Mouse (Mus musculus): ENCODE results near the gene Gbp3. TPM values are rescaled to one million over a fixed set of nuclear protein-coding genes. Genes with fewer than 3 reads are reported as not detected.
"Not testable (repeated sequence)": the region's sequence is repeated elsewhere in the genome, so short reads cannot be mapped to it uniquely, and the experiment has no call there.

Gene Gbp3
- polyA plus RNA-seq, 1 experiment from 2014 or later = 1.4 TPM

DNA sequence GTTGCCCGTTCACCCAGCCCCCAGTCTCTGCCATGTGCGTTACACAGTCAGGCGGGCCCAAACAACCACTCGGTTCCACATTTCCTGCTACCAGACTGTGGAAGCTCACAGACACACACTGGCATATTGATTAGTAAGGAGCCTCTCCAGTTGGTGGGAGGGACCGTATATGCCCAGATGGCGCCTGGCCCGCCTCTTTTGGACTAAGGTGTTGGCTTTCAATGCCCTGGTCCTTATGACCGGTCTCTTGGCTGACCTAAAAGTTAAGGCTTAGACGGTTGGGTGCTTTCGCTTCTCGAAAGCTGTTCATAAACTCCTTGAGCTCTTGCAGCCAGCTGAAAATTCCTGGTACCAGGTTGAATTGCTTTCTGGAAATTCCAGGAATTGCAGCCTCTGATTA lies 4.2 kb upstream of the Gbp3 start:
- Histone ChIP-seq H3K9me3 (no peaks in the 10 kb centered on the region), H3K9ac (no peak overlapping the region), H3K36me3 (no peaks in the 10 kb centered on the region), H3K27ac (replicated peaks) (no peak overlapping the region), H3K4me2 (no peak overlapping the region), H3K4me1 (replicated peaks) (no peaks in the 10 kb centered on the region), H3K27me3 (no peaks in the 10 kb centered on the region), H3K4me3 (no peak overlapping the region)
- ATAC-seq (ENCODE audit: low FRiP score, low read depth) = no peak
- 87% methylated on average over 11 of the region's 11 CpGs for WGBS

DNA sequence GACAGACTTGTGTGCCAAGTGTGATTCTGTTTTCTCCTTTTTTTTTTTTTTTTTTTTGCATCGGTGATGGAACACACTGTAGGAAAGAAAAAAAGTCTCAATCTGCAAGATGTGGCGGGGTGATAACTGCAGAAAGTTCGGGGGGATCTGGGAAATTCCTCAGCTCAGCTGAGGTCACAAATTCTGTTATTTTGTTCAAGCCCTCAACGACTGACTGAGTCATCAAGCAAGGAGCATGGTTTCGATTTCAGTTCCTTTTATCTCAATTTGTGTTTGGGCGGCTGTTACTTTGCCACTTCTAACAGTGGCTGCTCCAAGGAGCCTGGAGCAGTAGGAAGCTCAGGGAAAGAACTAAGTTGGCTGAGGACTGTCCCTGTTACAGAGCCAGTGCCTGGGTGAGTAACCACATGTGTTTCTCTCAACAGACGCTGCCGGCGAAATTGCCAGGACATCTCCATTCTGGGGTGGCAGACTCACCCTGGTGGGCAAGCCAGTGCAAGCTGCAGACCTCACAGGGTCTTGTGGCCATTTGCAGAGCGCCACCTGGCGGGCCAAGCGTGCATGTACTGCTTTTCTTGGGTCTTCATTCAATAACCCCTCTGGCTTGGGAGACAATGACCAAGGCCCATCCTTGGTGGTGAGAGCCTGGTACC lies 596 bp downstream of the Gbp3 start:
- Histone ChIP-seq H3K4me3 (0 out of 2 replicates have a peak overlapping the region, but pooled peaks have one; percentile 19), H3K27me3 (no peaks in the 10 kb centered on the region), H3K36me3 (no peaks in the 10 kb centered on the region), H3K9ac (no peak overlapping the region), H3K27ac (replicated peaks) (no peak overlapping the region), H3K9me3 (no peaks in the 10 kb centered on the region), H3K4me1 (replicated peaks) (no peaks in the 10 kb centered on the region), H3K4me2 (peak overlapping the region; percentile 25)
- 23% methylated on average over 12 of the region's 12 CpGs for WGBS
- ATAC-seq (ENCODE audit: low FRiP score, low read depth) = peak; percentile 69

DNA sequence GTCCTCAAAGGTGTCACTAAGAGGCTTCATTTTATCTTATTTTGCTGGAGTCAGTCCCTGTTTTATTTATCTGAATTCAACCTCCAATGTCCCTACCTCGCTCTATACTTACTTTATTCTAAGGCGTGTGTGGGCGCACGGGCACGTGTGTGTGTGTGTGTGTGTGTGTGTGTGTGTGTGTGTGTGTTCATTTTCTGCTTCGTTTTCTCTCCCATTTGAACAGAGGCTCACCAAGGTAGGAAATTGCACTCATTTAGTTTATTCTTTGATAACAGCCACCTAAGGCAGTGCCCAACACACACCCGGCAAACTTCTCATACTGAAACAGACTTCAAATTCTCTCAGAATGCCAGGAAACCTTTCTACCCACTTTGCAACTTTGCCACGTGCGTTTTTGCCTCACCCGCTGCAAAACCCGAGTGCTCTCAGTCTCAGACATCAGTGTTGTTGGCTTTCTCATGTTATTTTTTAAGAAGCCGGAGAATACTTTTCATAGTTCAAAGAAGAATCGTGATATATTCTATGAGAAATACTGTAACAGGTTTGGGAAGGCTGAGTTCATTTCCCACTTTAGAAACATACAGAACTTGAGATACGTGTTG lies 1.3 kb downstream of the Gbp3 start:
- WGBS = 91% methylated on average over 14 of the region's 14 CpGs
- no peak overlapping the region for H3K9ac ChIP-seq
- ATAC-seq (ENCODE audit: low FRiP score, low read depth) = no peak

DNA sequence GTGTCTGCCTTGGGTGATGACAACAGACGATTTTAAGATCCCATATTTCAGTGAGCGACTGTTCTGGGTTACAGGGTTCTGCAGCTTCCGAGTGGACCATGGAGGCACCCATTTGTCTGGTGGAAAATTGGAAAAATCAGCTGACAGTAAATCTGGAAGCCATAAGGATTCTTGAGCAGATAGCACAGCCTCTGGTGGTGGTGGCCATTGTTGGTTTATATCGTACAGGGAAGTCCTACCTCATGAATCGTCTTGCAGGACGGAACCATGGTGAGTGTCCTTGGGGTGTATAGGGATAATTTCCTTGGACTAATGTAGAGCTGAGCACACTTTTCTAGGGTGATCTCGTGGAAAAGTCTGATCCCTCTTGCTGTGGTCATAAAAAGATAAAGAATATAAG lies 1.8 kb downstream of the Gbp3 start:
- H3K36me3 ChIP-seq = no peaks in the 10 kb centered on the region
- no peaks in the 10 kb centered on the region for H3K4me1 ChIP-seq (replicated peaks)
- H3K9me3 ChIP-seq = no peaks in the 10 kb centered on the region
- no peak overlapping the region for H3K9ac ChIP-seq
- H3K27ac ChIP-seq (replicated peaks) = no peak overlapping the region
- no peak overlapping the region for H3K4me2 ChIP-seq
- H3K27me3 ChIP-seq = no peaks in the 10 kb centered on the region
- no peak for ATAC-seq (ENCODE audit: low FRiP score, low read depth)
- no peak overlapping the region for H3K4me3 ChIP-seq
- WGBS = 90% methylated on average over 7 of the region's 7 CpGs

More for the DNA sequence above, 1.3 kb downstream of the Gbp3 start:
- Histone ChIP-seq H3K27ac (replicated peaks) (no peak overlapping the region), H3K9me3 (no peaks in the 10 kb centered on the region), H3K4me2 (no peak overlapping the region), H3K36me3 (no peaks in the 10 kb centered on the region), H3K27me3 (no peaks in the 10 kb centered on the region), H3K4me3 (no peak overlapping the region), H3K4me1 (replicated peaks) (no peaks in the 10 kb centered on the region)

DNA sequence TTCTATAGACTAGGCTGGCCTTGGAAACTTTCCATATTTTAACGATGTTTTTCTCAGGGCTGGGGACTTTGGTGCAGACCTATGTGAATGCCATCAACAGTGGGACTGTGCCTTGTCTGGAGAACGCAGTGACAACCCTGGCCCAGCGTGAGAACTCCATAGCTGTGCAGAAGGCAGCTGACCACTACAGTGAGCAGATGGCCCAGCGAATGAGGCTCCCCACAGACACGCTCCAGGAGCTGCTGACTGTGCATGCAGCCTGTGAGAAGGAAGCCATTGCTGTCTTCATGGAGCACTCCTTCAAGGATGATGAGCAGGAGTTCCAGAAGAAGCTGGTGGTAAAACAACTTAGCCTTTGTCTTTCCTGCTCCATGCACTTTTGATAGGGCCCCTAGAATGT lies 7.7 kb downstream of the Gbp3 start:
- H3K36me3 ChIP-seq; H3K27me3 ChIP-seq; H3K4me2 ChIP-seq; H3K4me3 ChIP-seq; H3K27ac ChIP-seq (replicated peaks); H3K9ac ChIP-seq; H3K4me1 ChIP-seq (replicated peaks); H3K9me3 ChIP-seq; ATAC-seq (ENCODE audit: low FRiP score, low read depth): not testable (repeated sequence)
- WGBS = 68% methylated on average over 5 of the region's 5 CpGs

DNA sequence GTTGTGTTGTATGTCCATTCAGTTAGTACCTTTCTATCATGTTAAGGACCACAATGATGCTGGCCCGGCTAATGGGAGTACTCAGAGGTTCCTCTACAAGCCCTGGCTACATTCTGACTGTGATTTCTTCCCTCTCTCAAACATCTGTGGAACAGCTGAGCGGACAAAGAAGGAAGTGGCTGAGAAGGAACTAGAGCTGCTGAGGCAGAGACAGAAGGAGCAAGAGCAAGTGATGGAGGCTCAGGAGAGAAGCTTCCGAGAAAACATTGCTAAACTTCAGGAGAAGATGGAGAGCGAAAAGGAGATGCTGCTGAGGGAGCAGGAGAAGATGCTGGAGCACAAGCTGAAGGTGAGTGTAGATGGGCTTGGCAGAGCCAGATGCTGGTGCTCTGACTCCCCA lies 10.9 kb downstream of the Gbp3 start:
- Histone ChIP-seq H3K9me3 (no peaks in the 10 kb centered on the region), H3K27ac (replicated peaks) (no peak overlapping the region), H3K4me2 (no peak overlapping the region), H3K36me3 (no peaks in the 10 kb centered on the region), H3K4me3 (no peak overlapping the region), H3K27me3 (no peaks in the 10 kb centered on the region), H3K9ac (no peak overlapping the region), H3K4me1 (replicated peaks) (no peaks in the 10 kb centered on the region)
- ATAC-seq (ENCODE audit: low FRiP score, low read depth) = no peak
- WGBS = 85% methylated on average over 4 of the region's 4 CpGs

DNA sequence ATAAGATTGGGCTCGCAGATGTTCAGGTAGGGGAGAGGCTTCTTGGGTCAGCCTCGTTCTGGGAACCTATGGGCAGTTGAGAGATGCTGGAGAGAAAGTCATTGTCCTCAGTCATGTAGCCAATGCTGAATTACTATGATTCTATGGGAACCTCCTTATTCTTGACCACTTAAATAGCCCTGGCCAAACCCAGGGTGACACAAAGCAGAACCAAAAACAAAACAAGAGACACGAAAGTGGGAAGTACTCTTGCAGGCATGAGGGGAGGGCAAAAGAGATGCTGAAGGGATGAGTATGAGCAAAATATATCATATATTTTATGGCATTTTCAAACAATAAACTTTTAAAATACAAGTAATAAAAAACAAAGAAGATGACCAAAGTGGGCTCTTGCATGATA lies 17.3 kb downstream of the Gbp3 start:
- Histone ChIP-seq H3K27ac (replicated peaks) (no peak overlapping the region), H3K4me2 (no peak overlapping the region), H3K27me3 (no peaks in the 10 kb centered on the region), H3K9me3 (no peaks in the 10 kb centered on the region), H3K4me3 (no peak overlapping the region), H3K36me3 (no peaks in the 10 kb centered on the region), H3K9ac (no peak overlapping the region), H3K4me1 (replicated peaks) (no peaks in the 10 kb centered on the region)
- WGBS = 83% methylated on average over 3 of the region's 3 CpGs
- ATAC-seq (ENCODE audit: low FRiP score, low read depth) = no peak

DNA sequence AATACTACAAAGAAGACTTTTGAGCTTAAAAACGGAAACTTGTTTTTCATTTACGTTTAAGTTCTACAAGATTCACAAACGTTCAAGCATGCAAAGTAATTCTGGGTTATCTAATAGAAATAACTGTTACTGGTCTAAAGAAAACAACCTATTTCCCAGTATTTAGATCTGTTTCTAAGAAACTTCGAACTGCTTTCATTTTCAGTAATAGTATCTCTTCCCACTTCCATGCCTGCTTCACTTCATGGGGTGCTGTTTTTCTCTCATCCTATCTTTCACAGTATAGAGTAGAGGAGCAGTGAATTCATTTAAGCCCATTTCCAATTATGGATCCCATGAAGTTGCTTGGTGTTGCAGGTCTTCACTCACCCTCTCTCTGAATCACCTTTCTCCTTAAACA lies 18.5 kb downstream of the Gbp3 start:
- no peak overlapping the region for H3K27ac ChIP-seq (replicated peaks)
- no peak for ATAC-seq (ENCODE audit: low FRiP score, low read depth)
- no peak overlapping the region for H3K9ac ChIP-seq
- H3K4me1 ChIP-seq (replicated peaks) = no peaks in the 10 kb centered on the region
- no peak overlapping the region for H3K4me3 ChIP-seq
- H3K9me3 ChIP-seq = no peaks in the 10 kb centered on the region
- no peak overlapping the region for H3K4me2 ChIP-seq
- 89% methylated on average over 4 of the region's 4 CpGs for WGBS
- no peaks in the 10 kb centered on the region for H3K27me3 ChIP-seq
- H3K36me3 ChIP-seq = no peaks in the 10 kb centered on the region

DNA sequence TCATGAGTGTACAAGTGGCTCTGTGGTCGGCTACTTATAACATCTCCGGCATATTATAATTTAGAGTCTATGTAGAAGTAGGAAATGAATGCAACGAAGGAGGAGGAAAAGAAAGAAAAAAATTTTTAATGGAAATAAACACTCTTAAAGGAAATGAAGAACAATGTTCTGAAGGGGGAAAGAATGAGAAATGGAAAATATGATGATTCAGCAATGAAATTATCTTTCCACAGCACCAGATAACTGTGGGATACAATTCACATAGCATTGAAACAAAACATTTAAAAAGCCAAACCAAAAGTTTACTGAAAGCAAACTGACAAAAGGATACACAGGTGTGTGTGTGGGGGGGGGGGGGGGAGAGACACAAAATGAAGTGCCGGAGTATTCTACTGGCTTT lies 23.2 kb downstream of the Gbp3 start:
- ATAC-seq (ENCODE audit: low FRiP score, low read depth) = no peak
- Histone ChIP-seq H3K9ac (no peak overlapping the region), H3K9me3 (no peaks in the 10 kb centered on the region), H3K4me2 (no peak overlapping the region), H3K4me1 (replicated peaks) (no peaks in the 10 kb centered on the region), H3K27ac (replicated peaks) (no peak overlapping the region), H3K27me3 (no peaks in the 10 kb centered on the region), H3K36me3 (no peaks in the 10 kb centered on the region), H3K4me3 (no peak overlapping the region)
- WGBS = 90% methylated on average over 4 of the region's 4 CpGs

DNA sequence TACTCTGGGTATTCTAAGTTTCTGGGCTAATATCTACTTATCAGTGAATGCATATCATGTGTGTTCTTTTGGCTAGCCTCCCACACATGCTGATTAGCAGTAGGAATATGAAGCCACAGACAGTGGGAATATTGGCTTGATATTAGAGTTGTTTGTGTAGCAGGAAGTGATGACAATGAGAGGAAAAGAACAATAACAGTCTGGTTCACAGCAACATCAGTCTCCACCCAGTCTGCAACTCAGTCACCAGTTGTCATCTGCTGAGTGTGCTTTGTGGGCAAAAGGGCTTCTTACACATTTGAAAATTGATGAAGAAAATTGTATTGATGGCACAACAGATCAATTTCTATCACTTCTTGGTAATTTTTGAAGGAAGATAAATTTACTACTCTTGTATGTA lies 27.6 kb downstream of the Gbp3 start:
- Histone ChIP-seq H3K4me1 (replicated peaks) (no peaks in the 10 kb centered on the region), H3K9me3 (no peaks in the 10 kb centered on the region), H3K27ac (replicated peaks) (no peak overlapping the region), H3K4me3 (no peak overlapping the region), H3K36me3 (no peaks in the 10 kb centered on the region), H3K27me3 (no peaks in the 10 kb centered on the region), H3K9ac (no peak overlapping the region), H3K4me2 (no peak overlapping the region)
- ATAC-seq (ENCODE audit: low FRiP score, low read depth) = no peak

DNA sequence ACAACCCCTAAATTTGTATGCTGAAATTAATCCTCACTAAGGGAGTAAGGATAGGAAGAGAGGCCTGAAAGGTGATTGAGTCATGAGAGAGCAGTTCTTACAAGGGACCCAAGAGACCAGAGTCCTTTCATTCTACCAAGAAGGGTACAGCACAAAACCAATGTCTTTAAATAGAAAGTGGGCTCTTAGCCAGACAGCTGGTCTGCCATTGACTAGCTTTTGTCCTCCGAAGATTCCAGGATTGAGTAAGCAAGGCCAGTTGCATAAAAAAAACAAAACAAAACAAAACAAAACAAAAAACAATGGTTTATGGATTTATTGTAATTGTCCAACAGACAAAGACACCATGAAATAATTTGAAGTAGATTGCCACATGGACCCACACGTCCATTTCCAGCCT lies 29.1 kb downstream of the Gbp3 start:
- H3K9ac ChIP-seq = no peak overlapping the region
- no peak for ATAC-seq (ENCODE audit: low FRiP score, low read depth)
- no peak overlapping the region for H3K27ac ChIP-seq (replicated peaks)
- no peaks in the 10 kb centered on the region for H3K9me3 ChIP-seq
- H3K4me2 ChIP-seq = no peak overlapping the region
- no peaks in the 10 kb centered on the region for H3K36me3 ChIP-seq
- no peak overlapping the region for H3K4me3 ChIP-seq
- 68% methylated on average over 2 of the region's 2 CpGs for WGBS
- H3K27me3 ChIP-seq = no peaks in the 10 kb centered on the region
- no peaks in the 10 kb centered on the region for H3K4me1 ChIP-seq (replicated peaks)

DNA sequence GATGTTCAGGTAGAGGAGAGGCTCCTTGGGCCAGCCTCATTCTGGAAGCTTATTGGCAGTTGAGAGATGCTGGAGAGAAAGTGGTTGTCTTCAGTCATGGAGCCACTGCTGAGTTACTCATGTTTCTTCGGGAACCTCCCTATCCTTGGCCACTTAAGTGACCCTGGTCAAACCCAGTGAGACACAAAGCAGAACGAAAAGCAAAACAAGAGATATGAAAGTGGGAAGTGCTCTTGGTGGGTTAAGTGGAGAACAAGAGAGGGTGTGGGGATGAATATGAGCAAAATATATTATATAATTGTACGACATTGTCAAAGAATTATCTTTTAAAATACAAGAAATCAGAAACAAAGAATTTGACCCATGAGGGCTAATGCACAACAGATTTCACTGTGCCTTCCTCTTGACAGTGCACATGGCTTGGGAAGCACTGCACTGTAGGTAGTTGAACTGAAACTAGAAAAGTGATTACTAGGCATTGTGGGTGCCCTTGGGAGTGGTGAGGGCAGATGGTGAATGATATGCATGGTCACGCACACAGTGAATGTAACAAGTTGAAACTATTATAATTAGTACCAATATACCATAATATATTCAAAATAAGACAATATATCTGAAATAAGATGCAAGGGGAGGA lies 30.7 kb downstream of the Gbp3 start:
- no peaks in the 10 kb centered on the region for H3K27me3 ChIP-seq
- ATAC-seq (ENCODE audit: low FRiP score, low read depth) = no peak
- no peaks in the 10 kb centered on the region for H3K9me3 ChIP-seq
- WGBS = 81% methylated on average over 4 of the region's 4 CpGs
- no peak overlapping the region for H3K9ac ChIP-seq
- no peaks in the 10 kb centered on the region for H3K4me1 ChIP-seq (replicated peaks)
- no peaks in the 10 kb centered on the region for H3K36me3 ChIP-seq
- no peak overlapping the region for H3K4me2 ChIP-seq
- no peak overlapping the region for H3K4me3 ChIP-seq
- H3K27ac ChIP-seq (replicated peaks) = no peak overlapping the region

DNA sequence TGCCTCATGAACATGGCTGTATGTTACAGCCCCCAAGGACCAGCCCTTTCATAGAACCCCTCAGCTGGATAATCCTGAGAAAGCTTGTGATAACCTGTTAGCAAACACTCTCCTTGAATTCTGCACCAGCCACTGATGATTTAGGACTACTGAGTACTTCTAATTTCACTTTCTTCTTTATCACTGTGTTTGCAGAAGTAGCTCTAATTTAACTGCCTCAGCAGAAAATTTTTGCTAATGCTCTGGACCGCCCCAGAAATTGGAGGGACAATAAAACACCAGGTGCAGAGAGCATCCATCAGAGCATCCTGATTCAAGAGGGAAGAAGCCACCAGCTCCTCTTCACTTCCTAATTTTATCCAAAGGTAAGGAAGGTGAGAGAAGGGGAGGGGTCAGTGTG lies 34.7 kb downstream of the Gbp3 start, which contains the start of gene Gbp2b:
Gbp2b (plus strand) TSS at position 301 of the 400 bp plus-strand sequence.
- H3K36me3 ChIP-seq = no peaks in the 10 kb centered on the region
- no peaks in the 10 kb centered on the region for H3K9me3 ChIP-seq
- ATAC-seq (ENCODE audit: low FRiP score, low read depth) = no peak
- no peak within 1 kb of the TSS for H3K9ac ChIP-seq
- no peak within 1 kb of the TSS for H3K27ac ChIP-seq (replicated peaks)
- no peaks in the 10 kb centered on the region for H3K27me3 ChIP-seq
- no peaks in the 10 kb centered on the region for H3K4me1 ChIP-seq (replicated peaks)
- no peak within 1 kb of the TSS for H3K4me3 ChIP-seq
- WGBS = 81% methylated on average over 1 of the region's 1 CpGs
- H3K4me2 ChIP-seq = no peak within 1 kb of the TSS
